Mouse (Mus musculus): Measurements from ENCODE around the gene Ppfia1.
A peak's percentile ranks its signal among the peaks of the same experiment; 100 is the strongest.

The Ppfia1 gene

DNA sequence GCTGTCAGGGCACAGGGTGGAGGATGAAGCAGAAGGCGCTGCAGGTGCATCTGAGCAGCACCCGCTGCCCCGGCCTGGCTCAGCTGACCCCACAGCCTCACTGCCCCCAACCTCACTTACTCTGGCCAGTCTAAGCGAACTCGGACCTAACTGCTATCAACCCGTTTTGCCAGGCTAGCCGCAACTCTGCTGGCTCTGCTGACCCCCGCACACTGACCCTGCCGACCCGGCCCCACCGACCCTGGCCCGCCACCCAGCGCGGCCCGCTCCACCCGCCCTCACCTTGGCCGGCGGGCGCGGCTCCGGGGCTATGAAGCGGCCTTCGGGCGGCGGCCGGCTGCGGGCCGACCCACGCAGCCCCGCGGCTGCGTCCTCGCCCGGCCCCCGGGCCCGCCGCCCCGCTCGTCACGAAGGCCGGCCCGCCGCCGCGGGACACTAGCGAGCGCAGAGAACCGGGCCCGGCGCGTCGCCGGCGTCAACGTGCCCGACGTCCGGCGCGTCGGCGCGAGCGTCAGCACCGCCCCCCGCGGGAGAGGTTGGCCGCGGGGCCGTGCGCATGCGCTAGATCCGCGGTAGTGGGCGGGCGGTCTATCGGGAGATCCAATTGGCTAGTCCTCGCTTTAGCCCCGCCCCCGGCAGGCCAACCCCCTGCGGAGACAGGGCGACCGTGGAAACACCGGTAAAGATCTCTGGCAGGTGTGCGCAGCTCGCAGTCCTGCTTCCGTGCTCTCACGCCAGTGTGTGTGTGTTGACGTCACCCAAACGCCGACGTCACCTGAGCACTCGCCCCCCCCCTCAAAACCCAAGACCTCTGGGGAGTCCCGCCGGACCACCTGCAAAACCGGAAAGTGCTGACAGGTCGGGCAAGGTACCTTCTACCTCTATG, at the start of gene Ppfia1:
Gene Ppfia1 (minus strand): TSS at position 493 of the 886 bp plus-strand sequence.
- DNase-seq (ENCODE audit: low spot score in 2 of 2): peak; percentile 97 to 98

DNA sequence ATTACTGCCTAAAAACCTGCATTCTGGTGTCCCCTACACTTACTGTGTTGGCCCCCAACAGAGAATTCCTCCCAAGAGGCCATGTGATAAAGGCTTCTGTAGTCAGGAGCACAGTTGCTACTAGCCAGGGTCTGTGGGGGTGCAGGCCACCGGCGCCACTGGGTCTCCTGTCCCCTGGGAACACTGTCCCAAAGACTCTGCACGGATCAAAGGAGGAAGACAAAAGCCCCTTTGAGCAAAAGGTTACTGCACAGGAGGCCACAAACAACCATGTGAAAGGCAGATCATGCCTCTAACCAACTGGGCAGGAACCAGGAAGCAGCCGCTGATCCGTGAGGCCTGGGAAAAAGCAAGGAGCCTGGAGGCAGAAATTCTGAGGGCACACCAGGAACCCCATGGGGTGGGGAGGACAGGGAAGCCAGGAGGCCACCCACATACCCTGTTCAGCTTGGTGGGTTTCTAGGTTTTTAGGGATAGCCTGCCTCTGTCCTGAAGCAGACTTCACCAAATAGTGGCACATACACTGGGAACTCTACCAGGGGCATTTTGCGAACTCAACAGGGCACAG, 46.9 kb upstream of the Ppfia1 start:
- no peak for DNase-seq (ENCODE audit: low spot score in 2 of 2)

DNA sequence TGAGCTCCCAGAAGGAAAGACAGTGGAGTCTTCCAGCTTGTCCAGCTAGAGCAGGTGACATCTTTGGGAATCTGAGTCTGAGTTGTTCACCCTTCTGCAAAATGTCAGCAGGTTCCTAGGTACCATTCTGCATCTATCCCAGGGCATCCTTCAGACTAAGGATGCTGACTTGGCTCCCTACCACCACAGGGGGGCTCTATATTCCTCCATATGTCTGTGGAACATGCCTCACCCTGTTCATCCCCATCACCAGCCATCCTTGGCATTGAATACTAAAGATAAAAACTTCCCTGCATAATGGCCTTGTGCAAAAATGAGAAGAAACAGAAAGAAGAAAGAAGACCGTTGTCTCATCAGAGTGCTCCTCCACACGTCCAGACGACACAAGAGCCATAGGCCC, 36.0 kb upstream of the Ppfia1 start:
- DNase-seq (ENCODE audit: low spot score in 2 of 2): no peak

DNA sequence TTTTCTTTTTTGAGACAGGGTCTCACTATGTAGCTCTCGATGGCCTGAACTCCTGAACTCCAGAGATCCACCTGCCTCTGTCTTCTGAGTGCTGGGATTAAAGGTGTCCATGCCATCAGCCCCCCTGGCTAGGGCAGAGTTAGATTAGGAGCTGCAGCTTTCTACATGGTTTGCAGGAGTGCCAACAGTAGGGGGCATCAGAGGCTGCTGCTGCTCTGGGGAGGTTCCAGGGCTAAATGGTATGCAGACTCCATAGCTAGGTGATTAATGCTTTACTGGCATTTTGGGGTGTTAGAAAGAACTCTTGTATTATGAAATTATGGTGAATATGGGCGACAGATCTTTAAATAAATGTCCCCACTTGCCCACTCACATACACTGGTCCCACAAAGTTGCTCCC, 33.8 kb upstream of the Ppfia1 start:
- peak; percentile 50 to 78 for DNase-seq (ENCODE audit: low spot score in 2 of 2)

DNA sequence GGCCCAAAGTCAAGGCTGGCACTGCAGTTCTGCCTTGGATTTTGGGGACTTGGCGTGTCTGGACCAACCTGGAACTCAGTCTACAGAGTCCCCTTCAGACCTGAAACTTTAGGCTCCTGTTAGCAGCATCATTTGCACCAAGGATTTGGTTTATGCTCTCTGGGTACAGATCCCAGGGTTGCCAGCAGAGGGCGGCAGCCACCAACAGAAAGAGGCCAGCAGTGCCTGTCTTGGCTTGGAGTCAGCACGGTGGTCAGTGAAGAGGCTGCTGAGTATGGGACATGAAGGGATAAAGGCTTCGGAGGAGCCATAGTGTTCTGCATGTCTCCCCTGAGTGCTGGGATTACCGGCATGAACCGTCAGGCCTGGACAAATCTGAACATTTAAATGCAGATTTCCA, 32.1 kb upstream of the Ppfia1 start:
- peak; percentile 60 to 76 for DNase-seq (ENCODE audit: low spot score in 2 of 2)

DNA sequence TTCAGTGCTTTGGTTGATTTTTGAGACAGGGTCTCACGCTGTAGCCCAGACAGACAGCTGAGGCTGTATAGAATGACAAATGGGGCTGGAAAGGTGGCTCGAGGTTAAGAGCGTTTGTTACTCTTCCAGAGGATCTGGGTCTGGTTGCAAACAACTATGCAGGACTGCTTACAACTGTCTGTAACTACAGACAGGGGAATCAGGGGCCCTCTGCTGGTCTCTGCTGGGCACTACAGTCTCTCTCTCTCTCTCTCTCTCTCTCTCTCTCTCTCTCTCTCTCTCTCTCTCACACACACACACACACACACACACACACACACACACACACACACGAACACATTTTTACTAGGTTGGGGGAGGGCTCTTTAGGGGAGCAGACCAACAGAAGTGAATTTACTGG, 30.1 kb upstream of the Ppfia1 start:
- peak; percentile 36 to 45 for DNase-seq (ENCODE audit: low spot score in 2 of 2)

DNA sequence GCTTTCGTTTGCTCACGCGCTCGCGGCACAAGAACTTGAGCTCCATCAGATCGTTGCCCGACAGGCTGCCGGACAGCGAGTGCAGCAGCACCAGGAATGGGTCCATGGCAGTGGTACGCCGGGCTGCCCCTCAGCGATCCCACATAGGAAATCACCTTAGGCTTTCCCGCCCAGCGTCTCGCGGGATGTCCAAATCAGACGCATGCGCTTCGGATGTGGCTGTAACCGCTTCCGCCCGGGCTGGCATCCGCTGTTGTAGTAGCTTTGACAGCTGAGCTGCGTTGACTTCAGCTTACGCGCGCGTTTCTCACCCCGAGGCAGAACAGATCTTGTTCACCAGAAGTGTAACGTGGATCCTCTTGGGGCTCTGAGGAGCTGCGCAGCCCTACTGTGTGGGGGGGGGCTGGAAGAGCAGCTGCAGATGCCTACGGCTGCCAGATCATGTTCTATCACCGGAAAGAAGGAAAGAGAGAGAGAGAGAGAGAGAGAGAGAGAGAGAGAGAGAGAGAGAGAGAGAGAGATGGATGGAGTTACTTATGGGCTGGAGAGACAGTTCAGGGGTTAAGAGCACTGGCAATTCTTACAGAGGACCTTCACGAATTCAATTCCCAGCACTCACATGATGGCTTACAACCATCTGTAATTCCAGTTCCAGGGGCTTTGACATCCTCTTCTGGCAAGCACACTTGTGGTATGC, 28.9 kb upstream of the Ppfia1 start, which contains the start of gene Fadd:
Gene Fadd (minus strand): TSS at position 180 of the 697 bp plus-strand sequence.
- peak; percentile 92 to 96 for DNase-seq (ENCODE audit: low spot score in 2 of 2)

DNA sequence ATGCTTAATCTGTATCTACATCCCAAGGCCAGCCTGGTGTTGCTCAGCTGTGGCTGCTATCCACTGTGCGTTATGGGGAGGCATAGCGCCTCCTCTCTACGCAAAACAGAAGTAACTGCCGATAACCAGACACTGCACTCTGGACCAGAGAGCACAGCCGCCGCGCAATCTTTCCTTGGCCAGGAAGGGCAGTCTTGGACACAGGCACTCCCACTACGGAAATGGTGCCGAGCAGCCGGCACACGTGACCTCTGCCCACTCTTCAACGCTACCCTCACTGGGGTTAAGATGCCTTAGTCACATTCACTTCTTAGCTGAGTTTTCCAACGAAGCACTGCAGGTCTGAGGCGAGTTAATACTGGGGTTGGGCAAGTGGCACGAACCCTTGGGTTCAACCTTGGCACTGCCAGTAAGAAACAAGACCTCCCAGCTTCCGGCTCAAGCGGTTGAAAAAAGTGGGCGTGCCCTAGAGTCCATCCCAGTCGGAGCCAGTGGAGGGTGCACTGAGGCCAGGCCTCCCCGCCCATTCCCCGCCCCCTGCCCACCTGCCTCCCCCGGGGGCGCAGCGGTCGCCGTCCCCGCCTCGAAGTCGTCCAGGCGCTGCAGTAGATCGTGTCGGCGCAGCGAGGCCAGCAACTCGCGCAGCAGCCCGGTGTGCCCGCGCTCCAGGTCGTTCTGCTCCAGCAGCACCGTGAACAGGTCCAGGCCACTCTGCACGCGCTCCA, 28.2 kb upstream of the Ppfia1 start:
- DNase-seq (ENCODE audit: low spot score in 2 of 2): peak; percentile 44 to 52

DNA sequence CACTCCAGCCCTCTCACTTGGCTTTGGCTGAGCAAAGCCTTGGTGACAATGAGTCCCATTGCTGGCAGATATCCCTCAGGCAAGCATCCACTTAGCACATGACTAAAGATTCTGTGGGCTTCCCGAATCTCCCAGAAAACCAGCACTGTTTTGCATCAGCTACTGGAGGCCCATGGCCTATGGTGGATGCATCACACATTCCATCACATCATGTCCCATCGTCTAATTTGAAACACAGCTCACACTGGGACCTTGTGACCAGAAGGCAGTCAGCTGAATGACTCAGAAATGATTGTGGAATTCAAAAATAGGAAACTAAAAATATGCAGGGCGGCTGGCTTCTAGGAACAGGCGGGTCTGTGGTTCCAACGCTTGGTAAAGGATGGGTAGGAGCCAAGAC, 24.3 kb upstream of the Ppfia1 start:
- DNase-seq (ENCODE audit: low spot score in 2 of 2): peak; percentile 38 to 52

DNA sequence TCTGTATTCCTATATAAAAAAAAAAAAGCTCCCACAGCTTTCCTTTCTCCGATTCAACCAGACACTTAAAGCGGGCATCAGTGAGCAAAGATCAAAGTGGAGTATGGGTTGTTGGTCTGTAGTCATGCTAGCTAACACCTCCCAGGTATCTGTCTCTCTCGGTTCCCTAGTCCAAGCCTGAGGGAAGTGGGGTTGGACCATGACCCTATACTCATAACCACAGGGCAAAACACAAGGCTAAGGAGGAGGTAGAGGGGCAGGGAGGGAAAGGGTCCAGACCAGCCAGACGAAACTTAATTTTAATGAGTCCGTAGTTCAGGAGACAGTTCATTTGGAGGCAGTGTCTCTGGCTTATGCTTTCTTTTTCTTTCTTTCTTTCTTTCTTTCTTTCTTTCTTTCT, 18.7 kb upstream of the Ppfia1 start:
- no peak for DNase-seq (ENCODE audit: low spot score in 2 of 2)

DNA sequence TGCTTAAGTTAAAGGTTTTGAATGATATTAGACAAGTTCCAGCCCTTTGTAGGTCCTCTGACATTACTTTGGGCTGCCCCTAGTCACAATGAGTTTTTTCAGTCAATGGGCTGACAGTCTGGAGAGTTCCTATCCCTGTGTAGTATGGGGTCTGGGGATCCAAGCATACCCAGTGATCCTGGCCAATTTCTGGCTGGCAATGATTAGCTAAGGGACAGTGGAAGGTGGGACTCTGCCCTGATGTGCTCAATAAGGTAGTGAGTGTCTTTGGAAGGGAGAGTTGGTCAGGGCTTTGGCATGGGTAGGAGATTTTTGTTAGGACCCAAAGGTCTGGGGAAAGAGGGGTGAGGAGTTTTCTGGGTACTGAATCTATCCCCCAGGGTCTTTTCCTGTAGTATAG, 18.1 kb upstream of the Ppfia1 start:
- DNase-seq (ENCODE audit: low spot score in 2 of 2): no peak

DNA sequence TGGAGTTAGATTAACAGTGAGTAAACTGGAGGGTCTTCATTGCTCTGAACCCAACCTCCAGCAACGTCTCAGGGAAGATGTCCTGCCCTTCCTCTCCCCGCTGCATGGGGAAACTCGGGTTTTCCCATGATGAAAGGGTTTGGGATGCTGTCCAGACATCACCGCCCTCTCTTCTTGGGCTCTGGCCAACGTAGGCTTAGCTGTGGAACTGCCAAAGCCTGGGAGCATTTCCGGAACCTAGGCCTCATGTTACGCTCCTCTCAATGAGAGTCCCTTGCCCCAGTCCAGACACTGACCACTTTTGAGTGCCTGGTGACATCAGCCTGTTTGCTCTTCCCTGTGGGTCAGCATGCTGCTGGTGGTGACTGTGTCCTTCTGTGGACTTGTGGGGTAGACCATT, 15.9 kb upstream of the Ppfia1 start:
- DNase-seq (ENCODE audit: low spot score in 2 of 2): peak in 1 of 2 experiments; percentile 29

DNA sequence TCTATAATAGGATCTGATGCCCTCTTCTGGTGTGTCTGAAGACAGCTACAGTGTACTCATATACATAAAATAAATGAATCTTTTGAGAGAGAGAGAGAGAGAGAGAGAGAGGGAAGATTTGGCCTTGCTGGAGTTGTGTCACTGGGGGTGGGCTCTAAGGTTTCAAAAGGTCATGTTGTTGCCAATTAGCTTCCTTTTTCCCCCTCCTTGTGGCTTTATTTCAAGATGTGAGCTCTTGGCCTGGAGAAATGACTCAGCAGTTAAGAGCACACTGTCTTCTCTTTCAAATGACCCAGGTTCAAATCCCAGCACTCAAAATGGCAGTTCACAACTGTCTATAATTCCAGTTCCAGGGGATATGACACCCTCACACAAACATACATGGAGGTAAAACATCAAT, 14.6 kb upstream of the Ppfia1 start:
- no peak for DNase-seq (ENCODE audit: low spot score in 2 of 2)

DNA sequence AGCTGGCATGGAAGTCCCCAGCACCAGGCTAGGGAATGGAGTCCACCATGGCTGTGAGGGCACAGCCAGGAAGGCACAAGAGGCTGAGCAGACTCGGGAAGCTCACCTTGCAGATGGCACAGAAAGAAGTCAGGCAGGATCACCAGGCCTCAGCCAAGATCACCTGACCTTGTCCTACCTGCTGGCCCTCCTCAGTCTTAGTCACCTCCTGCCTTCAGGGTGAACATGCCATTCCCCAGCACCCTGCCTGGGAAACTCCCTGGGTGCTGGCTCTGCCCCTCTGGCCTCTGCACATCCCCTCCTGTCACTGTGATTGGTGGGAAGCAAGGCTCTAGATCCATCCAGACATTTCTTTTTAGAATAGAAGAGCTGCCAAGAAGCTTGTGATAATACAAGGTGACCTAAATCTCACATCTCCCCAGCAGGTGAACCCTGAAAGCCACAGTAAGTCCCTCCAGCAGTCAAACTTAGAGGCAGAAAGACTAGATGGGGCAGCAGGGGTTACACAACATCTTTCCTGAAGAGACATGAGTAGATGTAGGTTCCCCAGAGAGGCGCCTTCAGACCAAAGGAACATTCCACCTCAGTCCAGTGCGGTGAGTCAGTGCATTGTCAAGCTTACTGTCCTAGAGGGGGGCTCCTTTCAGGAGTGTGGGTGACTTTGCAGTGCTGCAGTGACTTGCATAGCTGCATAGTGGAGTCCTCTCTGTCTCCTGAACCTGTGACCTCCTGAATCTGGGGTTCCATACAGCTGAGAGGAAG, 13.6 kb upstream of the Ppfia1 start:
- DNase-seq (ENCODE audit: low spot score in 2 of 2): no peak

DNA sequence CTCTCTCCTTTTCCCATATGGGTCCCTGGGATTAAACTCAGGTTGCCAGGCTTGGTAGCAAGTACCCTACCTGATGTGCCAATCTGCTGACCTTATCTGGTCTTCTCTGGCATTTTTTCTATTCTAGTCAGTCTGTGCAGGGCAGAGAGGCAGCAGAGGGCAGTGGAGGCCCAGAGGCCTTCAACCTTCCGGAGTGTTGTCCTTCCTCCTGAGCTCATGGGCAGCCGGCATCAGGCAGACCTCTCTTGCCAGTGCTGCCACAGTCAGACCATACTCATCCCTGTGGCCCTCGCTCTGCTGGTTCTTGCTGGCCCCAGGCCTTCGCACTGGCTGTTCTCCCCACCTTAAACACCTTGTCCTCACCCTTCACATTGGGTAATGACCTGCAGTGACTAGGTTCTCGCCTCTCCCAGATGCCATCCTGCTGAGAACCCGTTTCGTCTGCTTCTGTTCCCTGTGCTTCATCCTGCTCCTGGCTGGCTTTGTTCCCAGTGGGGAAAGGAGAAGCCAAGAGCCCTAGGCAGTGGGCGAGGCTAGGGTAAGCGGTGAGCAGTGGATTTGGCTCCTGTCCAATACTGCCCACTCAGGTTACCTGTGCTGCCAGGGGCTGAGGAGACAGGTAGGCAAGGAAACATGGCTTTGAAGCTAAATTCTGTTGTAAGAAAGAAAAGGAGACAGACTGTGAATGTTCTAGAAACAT, 10.1 kb upstream of the Ppfia1 start:
- peak in 1 of 2 experiments; percentile 26 for DNase-seq (ENCODE audit: low spot score in 2 of 2)

DNA sequence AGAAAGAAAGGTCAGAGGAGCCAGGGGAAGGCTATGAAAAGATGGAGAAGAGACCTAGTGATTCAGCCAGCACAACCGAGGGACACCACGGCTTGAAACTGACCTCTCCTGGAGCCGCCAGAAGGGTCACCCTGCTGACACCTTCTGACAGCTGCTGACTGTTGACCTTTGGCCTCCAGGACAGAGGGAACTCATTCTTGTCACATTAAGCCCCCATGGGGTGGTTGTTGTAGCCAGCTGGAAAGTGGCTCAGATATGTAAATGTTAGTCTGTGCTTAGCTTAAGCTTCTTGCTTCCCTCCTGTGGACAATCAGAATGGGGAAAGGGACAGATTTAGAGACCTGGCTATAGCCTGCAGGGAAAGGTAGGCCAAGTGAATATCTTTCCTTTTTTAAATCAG, 8.5 kb upstream of the Ppfia1 start:
- DNase-seq (ENCODE audit: low spot score in 2 of 2): no peak

DNA sequence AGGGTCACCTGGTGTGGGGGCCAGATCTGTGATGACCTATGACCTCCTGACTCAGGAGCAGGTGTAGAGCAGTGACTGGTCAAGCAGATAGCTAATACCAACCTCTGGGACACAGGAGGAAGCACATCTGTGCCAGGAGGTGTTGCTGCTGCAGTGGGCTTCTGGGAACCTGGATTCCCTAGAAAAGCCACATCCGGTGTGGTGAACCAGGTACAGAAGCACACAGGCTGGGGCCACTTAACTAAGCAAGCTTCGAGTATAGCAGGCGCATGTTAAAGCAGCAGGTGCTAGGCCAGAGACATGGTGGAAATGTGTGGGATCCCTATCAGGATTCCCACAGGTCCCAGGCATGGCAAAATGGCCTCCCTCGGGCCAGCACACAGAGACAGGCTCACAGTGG, 7.1 kb upstream of the Ppfia1 start:
- DNase-seq (ENCODE audit: low spot score in 2 of 2): no peak

DNA sequence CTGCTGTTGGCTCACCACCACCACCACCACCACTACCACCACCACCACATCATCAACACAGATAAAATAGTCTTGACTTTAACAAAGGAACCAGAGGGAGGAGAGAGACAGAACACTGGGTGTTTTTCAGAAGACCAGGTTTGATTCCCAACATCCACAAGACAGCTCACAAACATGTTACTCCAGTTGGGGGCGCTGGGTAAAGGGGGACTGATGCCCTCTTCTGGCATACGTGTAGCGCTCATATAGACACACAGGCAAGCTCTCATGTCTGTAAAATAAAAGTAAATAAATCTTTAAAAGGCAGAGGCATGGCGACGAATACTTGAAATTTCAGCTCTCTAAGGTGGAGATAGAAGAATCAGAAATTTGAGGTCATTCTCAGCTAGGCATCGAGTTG, 5.0 kb upstream of the Ppfia1 start:
- no peak for DNase-seq (ENCODE audit: low spot score in 2 of 2)

DNA sequence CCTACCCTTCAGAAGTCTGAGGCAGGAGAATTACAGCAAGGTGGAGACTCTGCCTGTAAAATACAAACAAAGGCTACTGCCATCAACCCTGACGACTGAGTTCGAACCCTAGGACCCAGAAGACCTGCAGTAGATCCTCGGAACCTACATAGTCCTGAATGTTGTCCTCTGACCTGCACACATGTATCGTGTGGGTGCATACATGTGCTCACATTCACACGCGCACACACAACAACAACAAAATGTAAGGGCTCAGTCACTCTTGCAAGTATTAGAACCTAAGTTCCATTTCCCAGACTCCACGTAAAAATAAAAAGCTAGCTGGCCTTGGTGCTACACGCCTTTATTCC, 569 bp upstream of the Ppfia1 start:
- no peak for DNase-seq (ENCODE audit: low spot score in 2 of 2)

DNA sequence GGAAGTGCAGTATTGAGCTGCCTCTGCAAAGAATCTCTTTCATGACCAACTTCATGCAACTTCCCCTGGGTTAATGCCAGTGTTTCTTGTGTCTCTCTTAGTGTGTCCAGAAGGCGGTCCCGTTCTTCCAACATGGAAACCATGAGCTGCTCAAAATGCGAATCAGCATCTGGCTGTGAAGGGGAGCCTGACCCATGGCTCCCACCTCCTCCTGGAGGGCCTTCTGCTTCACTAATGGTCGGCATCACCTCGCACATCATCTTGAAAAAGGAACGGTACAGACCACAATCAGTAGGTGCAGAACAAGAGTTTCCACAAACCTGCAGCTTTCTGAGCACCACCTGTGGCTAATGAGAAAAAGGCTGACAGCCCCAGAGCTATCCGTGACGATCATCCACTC, 1.3 kb downstream of the Ppfia1 start:
- no peak for DNase-seq (ENCODE audit: low spot score in 2 of 2)

DNA sequence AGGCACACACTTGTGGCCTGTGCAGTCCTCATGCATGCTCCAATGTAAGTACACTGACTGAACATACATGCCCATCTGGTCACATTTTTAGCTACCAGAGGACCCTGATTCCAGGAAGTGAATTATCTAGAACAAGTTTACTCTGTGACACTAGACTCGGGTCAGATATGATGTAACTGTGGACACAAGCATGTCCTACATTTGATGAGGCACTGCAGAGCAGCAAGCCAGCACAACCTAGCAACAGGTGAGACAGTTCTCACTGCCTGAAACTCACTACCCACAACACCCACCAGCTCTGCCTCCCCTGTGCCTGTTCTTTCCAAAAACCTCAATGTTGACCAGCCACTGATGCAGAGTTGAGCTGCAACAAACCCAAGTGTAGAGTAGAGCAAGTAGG, 2.7 kb downstream of the Ppfia1 start:
- DNase-seq (ENCODE audit: low spot score in 2 of 2): no peak
